Mouse (Mus musculus) forebrain, embryonic 16.5 days (tissue): ENCODE results near the gene Fam69b. TPM values are rescaled to one million over a fixed set of nuclear protein-coding genes. Genes with fewer than 3 reads are reported as not detected.

Source experiments
- ATAC-seq: fragments of 200-750 bp; cut with Nextera tagmentation; 2 replicates; pipeline ENCODE4 v1.8.0; 2017; ENCODE audit warnings: mild to moderate bottlenecking, moderate library complexity
- H3K27ac ChIP-seq: fragments of 300-500 bp; sonication (generic); 2 replicates; pipeline ENCODE4 v1.5.1; 2014; ENCODE audit warnings: low read length, control low read depth
- H3K27me3 ChIP-seq: fragments of 300-500 bp; sonication (generic); replicated peaks from 2 replicates; pipeline ENCODE4 v1.6.1; 2014; ENCODE audit warnings: low read length; ENCODE audit not compliant: control insufficient read depth, insufficient read depth
- H3K36me3 ChIP-seq: fragments of 300-500 bp; sonication (generic); 2 replicates; pipeline ENCODE4 v1.6.1; 2014; ENCODE audit not compliant: control insufficient read depth, insufficient read depth
- H3K4me1 ChIP-seq: fragments of 300-500 bp; sonication (generic); replicated peaks from 2 replicates; pipeline ENCODE4 v1.6.1; 2014; ENCODE audit warnings: low read length; ENCODE audit not compliant: control insufficient read depth, insufficient read depth
- H3K4me2 ChIP-seq: fragments of 300-500 bp; sonication (generic); 2 replicates; pipeline ENCODE4 v1.6.1; 2014; ENCODE audit warnings: mild to moderate bottlenecking, low read length, control low read depth
- H3K4me3 ChIP-seq: fragments of 300-500 bp; sonication (generic); replicated peaks from 2 replicates; pipeline ENCODE4 v1.5.1; 2014; ENCODE audit warnings: mild to moderate bottlenecking, low read length, control low read depth
- H3K9ac ChIP-seq: fragments of 300-500 bp; sonication (generic); replicated peaks from 2 replicates; pipeline ENCODE4 v1.6.1; 2014; ENCODE audit warnings: low read depth, low read length, control low read depth
- H3K9me3 ChIP-seq: fragments of 300-500 bp; sonication (generic); 2 replicates; pipeline ENCODE4 v1.6.1; 2016; ENCODE audit warnings: low read length; ENCODE audit not compliant: control insufficient read depth
- WGBS: fragments of 180-500 bp; shearing (Covaris S2); extraction: QIAGEN DNeasy Blood & Tissue Kit; methylation state at CpG from one replicate; pipeline ENCODE4 v1.1.7; 2014; 5-methylcytosine and 5-hydroxymethylcytosine counted together
- polyA plus RNA-seq: library from polyadenylated mRNA; unstranded; fragments of >200 nt; fragmentation: Nextera tagmentation; extraction: Ambion mirVana; gene quantifications from 2 replicates; pipeline ENCODE4 v1.2.1, GENCODE M21; 2015

The Fam69b gene
- polyA plus RNA-seq, result 106 and 125 TPM in 2 replicates

GRCm38 (mm10) chr2:26627921-26628739, at the start of gene Fam69b:
Fam69b (plus strand) TSS chr2:26628457.
- H3K4me1 ChIP-seq, result peaks cover 41% of the 10 kb centered on the region
- H3K9me3 ChIP-seq, result no peaks in the 10 kb centered on the region
- H3K27me3 ChIP-seq, result no peaks in the 10 kb centered on the region
- peak within 1 kb of the TSS; percentile 97 for H3K9ac ChIP-seq
- under 1% methylated on average over 66 of the region's 70 CpGs for WGBS
- peak within 1 kb of the TSS; percentile 76 for H3K27ac ChIP-seq
- H3K4me2 ChIP-seq, result peak within 1 kb of the TSS; percentile 94
- no peaks in the 10 kb centered on the region for H3K36me3 ChIP-seq
- peak within 1 kb of the TSS; percentile 77 for H3K4me3 ChIP-seq
- ATAC-seq, result peak; percentile 84

GRCm38 (mm10) chr2:26579714-26580113, 48.5 kb upstream of the Fam69b start, which contains the start of gene Egfl7:
Egfl7 (plus strand) TSS chr2:26580014.
- no peak within 1 kb of the TSS for H3K4me2 ChIP-seq
- WGBS, result 81% methylated on average over 1 of the region's 1 CpGs
- no peak within 1 kb of the TSS for H3K9ac ChIP-seq
- H3K9me3 ChIP-seq, result no peaks in the 10 kb centered on the region
- H3K36me3 ChIP-seq, result no peaks in the 10 kb centered on the region
- ATAC-seq, result no peak
- H3K27ac ChIP-seq, result no peak within 1 kb of the TSS
- H3K4me1 ChIP-seq, result no peaks in the 10 kb centered on the region
- no peaks in the 10 kb centered on the region for H3K27me3 ChIP-seq
- H3K4me3 ChIP-seq, result no peak within 1 kb of the TSS

- no peak overlapping the region for H3K4me3 ChIP-seq
- H3K27me3 ChIP-seq, result no peaks in the 10 kb centered on the region
- H3K36me3 ChIP-seq, result no peaks in the 10 kb centered on the region
- H3K9ac ChIP-seq, result no peak overlapping the region
- ATAC-seq, result no peak
- no peak overlapping the region for H3K4me2 ChIP-seq
- no peaks in the 10 kb centered on the region for H3K4me1 ChIP-seq
- H3K9me3 ChIP-seq, result no peaks in the 10 kb centered on the region
- no peak overlapping the region for H3K27ac ChIP-seq
- WGBS, result 90% methylated on average over 5 of the region's 5 CpGs
These were observed 47.5 kb upstream of the Fam69b start for GRCm38 (mm10) chr2:26580751-26581150.

- 68% methylated on average over 2 of the region's 2 CpGs for WGBS
- no peak for ATAC-seq
These were observed 46.1 kb upstream of the Fam69b start for GRCm38 (mm10) chr2:26582203-26582602.

GRCm38 (mm10) chr2:26582741-26583140, 45.5 kb upstream of the Fam69b start:
- Histone ChIP-seq H3K9ac (no peak overlapping the region), H3K27ac (no peak overlapping the region), H3K27me3 (no peaks in the 10 kb centered on the region), H3K4me2 (no peak overlapping the region), H3K4me1 (peaks cover 12% of the 10 kb centered on the region), H3K36me3 (no peaks in the 10 kb centered on the region), H3K9me3 (no peaks in the 10 kb centered on the region), H3K4me3 (no peak overlapping the region)
- WGBS, result 56% methylated on average over 7 of the region's 7 CpGs
- ATAC-seq, result no peak

More at GRCm38 (mm10) chr2:26582203-26582602, 46.1 kb upstream of the Fam69b start:
- Histone ChIP-seq H3K4me2 (no peak overlapping the region), H3K27me3 (no peaks in the 10 kb centered on the region), H3K9me3 (no peaks in the 10 kb centered on the region), H3K9ac (no peak overlapping the region), H3K27ac (no peak overlapping the region), H3K4me3 (no peak overlapping the region), H3K36me3 (no peaks in the 10 kb centered on the region), H3K4me1 (peaks cover 10% of the 10 kb centered on the region)

GRCm38 (mm10) chr2:26583640-26584039, 44.6 kb upstream of the Fam69b start:
- no peak overlapping the region for H3K27ac ChIP-seq
- no peak overlapping the region for H3K4me3 ChIP-seq
- H3K9ac ChIP-seq, result no peak overlapping the region
- no peaks in the 10 kb centered on the region for H3K27me3 ChIP-seq
- no peaks in the 10 kb centered on the region for H3K9me3 ChIP-seq
- H3K4me2 ChIP-seq, result no peak overlapping the region
- H3K4me1 ChIP-seq, result peaks cover 12% of the 10 kb centered on the region
- 73% methylated on average over 11 of the region's 11 CpGs for WGBS
- ATAC-seq, result no peak
- no peaks in the 10 kb centered on the region for H3K36me3 ChIP-seq

GRCm38 (mm10) chr2:26585713-26586112, 42.5 kb upstream of the Fam69b start:
- H3K36me3 ChIP-seq, result no peaks in the 10 kb centered on the region
- H3K27me3 ChIP-seq, result no peaks in the 10 kb centered on the region
- peaks cover 12% of the 10 kb centered on the region for H3K4me1 ChIP-seq
- 0 out of 2 replicates have a peak overlapping the region, but pooled peaks have one; percentile 9 for H3K4me3 ChIP-seq
- H3K9ac ChIP-seq, result no peak overlapping the region
- ATAC-seq, result no peak
- WGBS, result 56% methylated on average over 6 of the region's 6 CpGs
- H3K4me2 ChIP-seq, result no peak overlapping the region
- no peaks in the 10 kb centered on the region for H3K9me3 ChIP-seq
- no peak overlapping the region; the same call in 1 of the 2 replicates for H3K27ac ChIP-seq

GRCm38 (mm10) chr2:26586294-26587043, 41.8 kb upstream of the Fam69b start, which contains the start of gene Gm20532:
Gm20532 (plus strand) TSS chr2:26586639.
- H3K27ac ChIP-seq, result peak within 1 kb of the TSS; percentile 18; the same call in 1 of the 2 replicates
- peaks cover 12% of the 10 kb centered on the region for H3K4me1 ChIP-seq
- H3K9ac ChIP-seq, result peak within 1 kb of the TSS; percentile 82
- H3K4me2 ChIP-seq, result peak within 1 kb of the TSS; percentile 80
- under 1% methylated on average over 55 of the region's 65 CpGs for WGBS
- no peaks in the 10 kb centered on the region for H3K27me3 ChIP-seq
- no peaks in the 10 kb centered on the region for H3K36me3 ChIP-seq
- ATAC-seq, result peak; percentile 81
- no peaks in the 10 kb centered on the region for H3K9me3 ChIP-seq
- peak within 1 kb of the TSS; percentile 65 for H3K4me3 ChIP-seq

GRCm38 (mm10) chr2:26587044-26587405, 41.2 kb upstream of the Fam69b start:
- Histone ChIP-seq H3K4me3 (peak overlapping the region; percentile 65), H3K4me1 (peaks cover 12% of the 10 kb centered on the region), H3K27ac (no peak overlapping the region), H3K27me3 (no peaks in the 10 kb centered on the region), H3K36me3 (no peaks in the 10 kb centered on the region), H3K4me2 (peak overlapping the region; percentile 80), H3K9me3 (no peaks in the 10 kb centered on the region), H3K9ac (peak overlapping the region; percentile 82)
- WGBS, result 10% methylated on average over 11 of the region's 11 CpGs
- ATAC-seq, result peak; percentile 51
